Mouse (Mus musculus): ENCODE data around the gene Ppox. TPM values are rescaled to one million over a fixed set of nuclear protein-coding genes. Genes with fewer than 3 reads are reported as not detected.

The Ppox gene
- total and polyA plus RNA-seq, 2 experiments from 2014 or later: 23.3 to 30.6 TPM

DNA sequence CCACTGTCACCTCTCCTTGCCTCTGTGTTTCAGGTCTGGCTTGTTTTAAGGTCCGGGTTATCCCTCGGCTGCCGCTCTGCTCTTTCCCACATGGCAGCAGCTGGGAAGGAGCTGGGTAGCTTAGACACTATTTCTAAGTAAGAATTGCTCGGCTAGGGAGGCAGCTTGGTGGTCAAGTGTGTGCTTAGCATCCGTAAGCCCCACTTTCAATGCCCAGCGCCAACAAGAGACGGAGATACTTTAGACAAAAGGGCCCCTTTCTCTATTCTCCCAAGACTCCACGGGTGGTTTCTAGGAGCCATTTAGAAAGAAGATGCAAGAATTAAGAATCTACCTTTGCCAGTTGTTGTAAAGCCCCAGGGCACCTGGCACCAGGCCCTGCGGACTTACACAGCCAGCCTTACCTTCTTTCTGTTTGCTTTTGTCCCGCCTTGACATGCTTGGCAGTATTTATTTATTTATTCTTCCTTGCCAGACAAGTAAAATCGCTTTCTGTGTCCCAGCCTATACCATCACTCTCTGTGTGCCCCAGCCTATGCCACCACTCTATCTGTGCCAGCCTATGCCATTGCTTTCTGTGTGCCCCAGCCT is 5.7 kb downstream of the Ppox start:
- DNase-seq: no peak
- Histone ChIP-seq H3K4me2 (ENCODE audit: low read depth) (no peak overlapping the region), H3K27ac (ENCODE audit: low read depth, low read length) (no peak overlapping the region), H3K27me3 (ENCODE audit: insufficient read depth, low read length) (no peaks in the 10 kb centered on the region), H3K36me3 (ENCODE audit: insufficient read depth) (peaks cover 45% of the 10 kb centered on the region), H3K9me3 (ENCODE audit: low read length) (no peaks in the 10 kb centered on the region), H3K4me3 (ENCODE audit: low read depth, low read length) (no peak overlapping the region), H3K9ac (no peak overlapping the region), H3K4me1 (ENCODE audit: insufficient read depth) (peaks cover 12% of the 10 kb centered on the region)
- ATAC-seq: no peak
- WGBS: 66% methylated on average over 11 of the region's 11 CpGs
- TF ChIP-seq CTCF (IDR thresholded peaks at IDR 0.05; ENCODE audit: low read depth): no peak

DNA sequence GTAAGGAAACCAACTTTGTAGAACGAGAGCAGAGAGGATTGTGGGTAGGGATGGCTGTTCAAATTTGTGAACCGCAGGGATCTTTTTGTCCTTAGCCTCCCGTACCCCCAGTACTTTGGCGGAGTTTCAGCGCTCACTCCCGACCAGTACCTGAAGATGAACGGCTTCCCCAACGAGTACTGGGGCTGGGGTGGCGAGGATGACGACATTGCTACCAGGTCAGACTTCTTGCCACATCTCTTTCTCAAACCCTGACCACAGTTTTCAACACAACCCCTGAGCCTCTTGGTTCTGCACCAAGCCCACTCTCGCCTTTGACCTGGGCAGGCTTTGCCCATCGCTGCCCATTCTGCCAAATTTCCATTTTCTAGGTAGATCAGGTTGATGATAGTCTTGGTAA is 6.8 kb downstream of the Ppox start:
- Histone ChIP-seq H3K27ac (ENCODE audit: low read depth, low read length) (no peak overlapping the region), H3K4me1 (ENCODE audit: insufficient read depth) (peaks cover 8% of the 10 kb centered on the region), H3K4me3 (ENCODE audit: low read depth, low read length) (no peak overlapping the region), H3K27me3 (ENCODE audit: insufficient read depth, low read length) (no peaks in the 10 kb centered on the region), H3K9ac (no peak overlapping the region), H3K4me2 (ENCODE audit: low read depth) (no peak overlapping the region), H3K36me3 (ENCODE audit: insufficient read depth) (peaks cover 45% of the 10 kb centered on the region), H3K9me3 (ENCODE audit: low read length) (no peaks in the 10 kb centered on the region)
- TF ChIP-seq CTCF (IDR thresholded peaks at IDR 0.05; ENCODE audit: low read depth): no peak
- ATAC-seq: no peak
- DNase-seq: no peak
- 89% methylated on average over 12 of the region's 12 CpGs for WGBS

DNA sequence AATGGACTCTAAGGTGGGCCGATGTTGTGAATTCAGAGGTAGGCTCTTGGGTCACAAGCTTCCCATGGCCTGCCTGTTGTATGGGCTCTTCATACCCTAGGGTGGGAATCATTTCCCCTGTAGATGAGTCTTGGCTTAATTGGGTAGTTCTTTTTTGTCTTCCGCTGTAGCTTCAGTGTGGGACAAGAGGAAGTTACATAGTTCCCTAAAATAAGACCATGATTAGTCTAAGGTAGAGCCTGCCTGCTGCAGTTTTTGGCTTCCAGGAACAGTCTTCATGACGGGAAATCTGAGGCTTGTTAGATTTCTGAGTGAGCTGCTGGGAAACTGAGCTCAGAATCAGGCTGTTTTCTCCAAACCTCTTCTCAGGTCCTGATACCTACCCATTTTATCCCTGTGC is 8.9 kb downstream of the Ppox start:
- no peaks in the 10 kb centered on the region for H3K27me3 ChIP-seq (ENCODE audit: insufficient read depth, low read length)
- H3K4me2 ChIP-seq (ENCODE audit: low read depth): no peak overlapping the region
- H3K9me3 ChIP-seq (ENCODE audit: low read length): no peaks in the 10 kb centered on the region
- no peak for ATAC-seq
- TF ChIP-seq CTCF (IDR thresholded peaks at IDR 0.05; ENCODE audit: low read depth): no peak
- H3K36me3 ChIP-seq (ENCODE audit: insufficient read depth): peaks cover 38% of the 10 kb centered on the region
- no peak for DNase-seq
- H3K4me1 ChIP-seq (ENCODE audit: insufficient read depth): peaks cover 8% of the 10 kb centered on the region
- no peak overlapping the region for H3K9ac ChIP-seq
- H3K27ac ChIP-seq (ENCODE audit: low read depth, low read length): no peak overlapping the region
- 94% methylated on average over 3 of the region's 3 CpGs for WGBS
- no peak overlapping the region for H3K4me3 ChIP-seq (ENCODE audit: low read depth, low read length)

DNA sequence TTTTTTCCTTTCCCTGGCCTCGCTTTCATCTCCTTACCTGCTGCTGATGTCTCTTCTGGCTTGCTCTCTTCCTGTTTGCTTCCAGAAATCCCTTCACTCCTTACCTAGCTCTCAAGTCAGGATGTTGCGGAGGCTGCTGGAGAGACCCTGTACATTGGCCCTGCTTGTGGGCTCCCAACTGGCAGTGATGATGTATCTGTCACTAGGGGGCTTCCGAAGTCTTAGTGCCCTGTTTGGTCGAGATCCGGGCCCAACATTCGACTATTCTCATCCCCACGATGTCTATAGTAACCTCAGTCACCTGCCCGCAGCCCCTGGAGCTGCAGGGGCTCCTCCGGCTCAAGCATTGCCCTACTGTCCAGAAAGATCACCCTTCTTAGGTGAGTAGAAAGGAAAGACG is 9.4 kb downstream of the Ppox start:
- Histone ChIP-seq H3K36me3 (ENCODE audit: insufficient read depth) (peaks cover 33% of the 10 kb centered on the region), H3K4me2 (ENCODE audit: low read depth) (peak overlapping the region; percentile 96; the same call in 1 of the 2 replicates), H3K9ac (no peak overlapping the region), H3K27me3 (ENCODE audit: insufficient read depth, low read length) (no peaks in the 10 kb centered on the region), H3K4me1 (ENCODE audit: insufficient read depth) (peaks cover 8% of the 10 kb centered on the region), H3K9me3 (ENCODE audit: low read length) (no peaks in the 10 kb centered on the region), H3K4me3 (ENCODE audit: low read depth, low read length) (no peak overlapping the region), H3K27ac (ENCODE audit: low read depth, low read length) (no peak overlapping the region)
- no peak for DNase-seq
- TF ChIP-seq CTCF (IDR thresholded peaks at IDR 0.05; ENCODE audit: low read depth): no peak
- 73% methylated on average over 10 of the region's 10 CpGs for WGBS
- ATAC-seq: no peak

DNA sequence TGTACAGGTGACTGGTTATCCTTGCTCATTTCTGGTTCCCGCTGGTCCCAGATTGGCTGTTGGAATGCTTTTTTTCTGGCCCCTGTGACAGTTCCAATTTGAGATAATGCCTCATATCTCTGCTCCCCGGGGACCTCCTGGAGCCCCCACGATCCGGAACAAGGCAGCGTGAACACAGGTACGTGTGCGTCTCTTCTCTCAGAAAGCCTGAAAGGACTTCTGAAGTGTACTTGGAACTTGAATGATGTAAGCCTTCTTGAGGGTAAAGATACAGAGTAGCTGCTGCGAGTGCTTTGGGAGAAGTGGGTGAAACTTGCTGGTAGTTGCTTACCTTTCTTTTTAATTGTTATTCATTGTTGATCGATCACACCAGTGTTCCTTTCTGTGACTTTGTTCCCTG is 9.8 kb downstream of the Ppox start:
- Histone ChIP-seq H3K9ac (peak overlapping the region; percentile 73; the same call in 1 of the 2 replicates), H3K36me3 (ENCODE audit: insufficient read depth) (peaks cover 29% of the 10 kb centered on the region), H3K27ac (ENCODE audit: low read depth, low read length) (peak overlapping the region; percentile 51; the same call in 1 of the 2 replicates), H3K9me3 (ENCODE audit: low read length) (no peaks in the 10 kb centered on the region), H3K27me3 (ENCODE audit: insufficient read depth, low read length) (no peaks in the 10 kb centered on the region), H3K4me1 (ENCODE audit: insufficient read depth) (peaks cover 8% of the 10 kb centered on the region), H3K4me2 (ENCODE audit: low read depth) (peak overlapping the region; percentile 96), H3K4me3 (ENCODE audit: low read depth, low read length) (peak overlapping the region; percentile 71)
- ATAC-seq: no peak
- no peak for DNase-seq
- WGBS: 55% methylated on average over 9 of the region's 9 CpGs
- no peak for TF ChIP-seq CTCF (IDR thresholded peaks at IDR 0.05; ENCODE audit: low read depth)

DNA sequence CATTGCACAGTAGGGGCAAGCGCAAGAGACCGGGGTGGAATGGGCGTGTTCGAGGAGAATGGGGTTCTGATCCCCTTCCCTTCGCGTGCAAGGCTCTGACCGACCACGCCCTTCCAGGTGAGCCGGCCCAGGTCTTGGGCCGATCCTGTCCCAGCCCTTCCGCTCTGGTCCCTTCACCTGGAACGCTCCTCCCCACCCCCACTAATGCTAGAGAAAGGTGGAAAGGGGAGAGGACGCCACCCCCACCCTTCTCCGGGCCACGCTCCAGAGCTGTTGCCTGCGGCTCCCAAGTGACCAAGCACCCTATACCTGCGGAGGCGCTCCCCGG is 10.4 kb downstream of the Ppox start:
- H3K4me1 ChIP-seq (ENCODE audit: insufficient read depth): peaks cover 8% of the 10 kb centered on the region
- H3K4me3 ChIP-seq (ENCODE audit: low read depth, low read length): peak overlapping the region; percentile 71
- H3K27ac ChIP-seq (ENCODE audit: low read depth, low read length): peak overlapping the region; percentile 51
- ATAC-seq (peak; percentile 45), DNase-seq (no peak)
- no peaks in the 10 kb centered on the region for H3K9me3 ChIP-seq (ENCODE audit: low read length)
- 2% methylated on average over 19 of the region's 19 CpGs for WGBS
- peak overlapping the region; percentile 73 for H3K9ac ChIP-seq
- TF ChIP-seq CTCF (IDR thresholded peaks at IDR 0.05; ENCODE audit: low read depth): no peak
- no peaks in the 10 kb centered on the region for H3K27me3 ChIP-seq (ENCODE audit: insufficient read depth, low read length)
- H3K4me2 ChIP-seq (ENCODE audit: low read depth): peak overlapping the region; percentile 96
- H3K36me3 ChIP-seq (ENCODE audit: insufficient read depth): peaks cover 22% of the 10 kb centered on the region

DNA sequence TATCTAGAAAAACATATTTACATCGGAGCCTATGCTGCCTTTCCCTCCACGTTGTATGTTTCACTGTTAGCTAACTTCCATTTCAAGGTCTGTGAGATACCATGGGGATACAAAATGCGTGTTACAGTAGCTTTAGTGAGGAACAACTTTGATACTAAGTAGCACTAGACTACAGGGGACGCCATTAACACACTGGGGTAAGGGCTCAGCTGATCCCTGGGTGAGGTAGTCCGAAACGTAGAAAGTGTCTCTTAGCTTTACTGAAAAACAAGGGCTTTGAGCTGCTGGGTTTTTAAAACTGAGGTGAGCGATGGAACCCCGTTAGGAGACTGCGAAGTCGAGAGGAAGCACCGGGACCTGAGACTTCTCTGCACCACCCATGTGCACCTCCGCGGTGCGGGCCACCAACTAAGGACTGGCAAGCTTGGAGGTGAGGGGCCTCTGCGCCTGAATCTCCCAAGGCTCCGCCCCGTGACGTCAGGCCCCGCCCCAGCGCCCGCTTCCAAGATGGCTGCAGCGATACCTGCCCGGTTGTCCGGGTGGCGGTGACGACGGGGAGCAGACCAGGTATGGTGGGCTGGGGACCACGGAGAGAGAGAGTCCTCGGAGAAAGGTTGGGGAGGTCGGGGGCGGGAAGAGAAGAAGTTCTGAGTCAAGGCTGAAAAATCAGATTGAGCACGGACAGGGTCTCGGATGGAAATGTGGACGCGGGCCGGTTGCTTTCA is 11.0 kb downstream of the Ppox start, which contains the start of gene B4galt3:
Gene B4galt3, plus strand, starts transcription at position 481 of the 725 bp plus-strand sequence.
- peak; percentile 92 for DNase-seq
- 3% methylated on average over 36 of the region's 36 CpGs for WGBS
- peak within 1 kb of the TSS; percentile 73 for H3K9ac ChIP-seq
- peak; percentile 97 for ATAC-seq
- peak within 1 kb of the TSS; percentile 51 for H3K27ac ChIP-seq (ENCODE audit: low read depth, low read length)
- H3K4me3 ChIP-seq (ENCODE audit: low read depth, low read length): peak within 1 kb of the TSS; percentile 71
- peaks cover 17% of the 10 kb centered on the region for H3K36me3 ChIP-seq (ENCODE audit: insufficient read depth)
- H3K9me3 ChIP-seq (ENCODE audit: low read length): no peaks in the 10 kb centered on the region
- TF ChIP-seq CTCF (IDR thresholded peaks at IDR 0.05; ENCODE audit: low read depth): no peak
- peaks cover 8% of the 10 kb centered on the region for H3K4me1 ChIP-seq (ENCODE audit: insufficient read depth)
- peak within 1 kb of the TSS; percentile 96 for H3K4me2 ChIP-seq (ENCODE audit: low read depth)
- H3K27me3 ChIP-seq (ENCODE audit: insufficient read depth, low read length): no peaks in the 10 kb centered on the region

Data from forebrain, postnatal 0 days (tissue).